Mouse (Mus musculus) intestine, embryonic 15.5 days (tissue): ENCODE data around the gene Olfr315. TPM values are rescaled to one million over a fixed set of nuclear protein-coding genes. Genes with fewer than 3 reads are reported as not detected.
"Not testable (repeated sequence)": the region's sequence is repeated elsewhere in the genome, so short reads cannot be mapped to it uniquely, and the experiment has no call there.

ENCODE experiments used
- ATAC-seq: fragments of 200-750 bp; cut with Nextera tagmentation; 2 replicates; pipeline ENCODE4 v1.8.0; 2017; ENCODE audit warnings: moderate TSS enrichment, moderate library complexity
- H3K27ac ChIP-seq: fragments of 300-500 bp; sonication (generic); 2 replicates; pipeline ENCODE4 v1.5.1; 2015; ENCODE audit warnings: mild to moderate bottlenecking, inconsistent platforms
- H3K27me3 ChIP-seq: fragments of 300-500 bp; sonication (generic); replicated peaks from 2 replicates; pipeline ENCODE4 v1.6.1; 2015; ENCODE audit warnings: inconsistent platforms
- H3K36me3 ChIP-seq: fragments of 300-500 bp; sonication (generic); 2 replicates; pipeline ENCODE4 v1.6.1; 2015; ENCODE audit warnings: inconsistent platforms
- H3K4me1 ChIP-seq: fragments of 300-500 bp; sonication (generic); replicated peaks from 2 replicates; pipeline ENCODE4 v1.6.1; 2015; ENCODE audit warnings: inconsistent platforms
- H3K4me2 ChIP-seq: fragments of 300-500 bp; sonication (generic); replicated peaks from 2 replicates; pipeline ENCODE4 v1.6.1; 2015; ENCODE audit warnings: mild to moderate bottlenecking, inconsistent platforms
- H3K4me3 ChIP-seq: fragments of 300-500 bp; sonication (generic); replicated peaks from 2 replicates; pipeline ENCODE4 v1.5.1; 2015; ENCODE audit warnings: inconsistent platforms
- H3K9ac ChIP-seq: fragments of 300-500 bp; sonication (generic); 2 replicates; pipeline ENCODE4 v1.6.1; 2015; ENCODE audit warnings: inconsistent platforms
- H3K9me3 ChIP-seq: fragments of 300-500 bp; sonication (generic); 2 replicates; pipeline ENCODE4 v1.6.1; 2016; ENCODE audit warnings: inconsistent platforms
- WGBS: fragments of 180-500 bp; shearing (Covaris S2); methylation state at CpG from one replicate; pipeline ENCODE4 v1.1.7; 2015; 5-methylcytosine and 5-hydroxymethylcytosine counted together
- polyA plus RNA-seq: library from polyadenylated mRNA; unstranded; fragments of >200 nt; fragmentation: Nextera tagmentation; extraction: Ambion mirVana; gene quantifications from 2 replicates; pipeline ENCODE4 v1.2.1, GENCODE M21; 2015

Olfr315 gene
- polyA plus RNA-seq, 1 experiment from 2014 or later: not detected

- Histone ChIP-seq H3K4me3 (no peak overlapping the region), H3K9ac (no peak overlapping the region), H3K36me3 (no peaks in the 10 kb centered on the region), H3K4me1 (no peaks in the 10 kb centered on the region), H3K27me3 (no peaks in the 10 kb centered on the region), H3K9me3 (no peaks in the 10 kb centered on the region), H3K27ac (no peak overlapping the region), H3K4me2 (no peak overlapping the region)
- WGBS: 38% methylated on average over 2 of the region's 2 CpGs
- no peak for ATAC-seq
These were observed 17.1 kb downstream of the Olfr315 start for GRCm38 (mm10) chr11:58790053-58790452.

- H3K4me3 ChIP-seq: no peak overlapping the region
- H3K27ac ChIP-seq: no peak overlapping the region
- WGBS: 79% methylated on average over 6 of the region's 6 CpGs
- no peaks in the 10 kb centered on the region for H3K36me3 ChIP-seq
- H3K4me1 ChIP-seq: no peaks in the 10 kb centered on the region
- H3K27me3 ChIP-seq: no peaks in the 10 kb centered on the region
- H3K9ac ChIP-seq: no peak overlapping the region
- H3K9me3 ChIP-seq: no peaks in the 10 kb centered on the region
- no peak for ATAC-seq
- H3K4me2 ChIP-seq: no peak overlapping the region
These were observed 17.7 kb downstream of the Olfr315 start for GRCm38 (mm10) chr11:58790646-58791045.

GRCm38 (mm10) chr11:58795856-58796255, 22.9 kb downstream of the Olfr315 start:
- Histone ChIP-seq H3K4me1 (no peaks in the 10 kb centered on the region), H3K9ac (no peak overlapping the region), H3K4me2 (no peak overlapping the region), H3K27me3 (no peaks in the 10 kb centered on the region), H3K27ac (no peak overlapping the region), H3K9me3 (no peaks in the 10 kb centered on the region), H3K4me3 (no peak overlapping the region), H3K36me3 (no peaks in the 10 kb centered on the region)
- WGBS: 78% methylated on average over 2 of the region's 2 CpGs
- ATAC-seq: no peak

- Histone ChIP-seq H3K27ac (no peak overlapping the region), H3K9ac (no peak overlapping the region), H3K9me3 (no peaks in the 10 kb centered on the region), H3K27me3 (no peaks in the 10 kb centered on the region), H3K4me3 (no peak overlapping the region), H3K36me3 (no peaks in the 10 kb centered on the region), H3K4me2 (no peak overlapping the region), H3K4me1 (peaks cover 4% of the 10 kb centered on the region)
- ATAC-seq: no peak
- WGBS: 78% methylated on average over 7 of the region's 7 CpGs
These were observed 23.9 kb downstream of the Olfr315 start for GRCm38 (mm10) chr11:58796850-58797249.

- ATAC-seq: no peak
- H3K27me3 ChIP-seq: no peaks in the 10 kb centered on the region
- H3K9ac ChIP-seq: no peak overlapping the region
- peaks cover 12% of the 10 kb centered on the region for H3K4me1 ChIP-seq
- 68% methylated on average over 5 of the region's 5 CpGs for WGBS
- H3K4me3 ChIP-seq: no peak overlapping the region
- H3K4me2 ChIP-seq: no peak overlapping the region
- no peaks in the 10 kb centered on the region for H3K36me3 ChIP-seq
- H3K9me3 ChIP-seq: no peaks in the 10 kb centered on the region
- H3K27ac ChIP-seq: no peak overlapping the region
These were observed 26.8 kb downstream of the Olfr315 start for GRCm38 (mm10) chr11:58799747-58800146.

- no peak within 1 kb of the TSS; the same call in 1 of the 2 replicates for H3K9ac ChIP-seq
- whole genome bisulfite sequencing: 11% methylated on average over 14 of the region's 14 CpGs
- peak; percentile 84 for ATAC-seq
- peaks cover 12% of the 10 kb centered on the region for H3K4me1 ChIP-seq
- H3K4me3 ChIP-seq: peak within 1 kb of the TSS; percentile 10
- peak within 1 kb of the TSS; percentile 60; the same call in 1 of the 2 replicates for H3K27ac ChIP-seq
- H3K9me3 ChIP-seq: no peaks in the 10 kb centered on the region
- no peaks in the 10 kb centered on the region for H3K36me3 ChIP-seq
- no peaks in the 10 kb centered on the region for H3K27me3 ChIP-seq
- peak within 1 kb of the TSS; percentile 54 for H3K4me2 ChIP-seq
These were observed 28.7 kb downstream of the Olfr315 start, which contains the start of gene Fam183b for GRCm38 (mm10) chr11:58801558-58802228. Fam183b (minus strand) TSS chr11:58801960.

- Histone ChIP-seq H3K4me1 (peaks cover 12% of the 10 kb centered on the region), H3K27ac (0 out of 2 replicates have a peak overlapping the region, but pooled peaks have one; percentile 37), H3K36me3 (no peaks in the 10 kb centered on the region), H3K9me3 (no peaks in the 10 kb centered on the region), H3K27me3 (no peaks in the 10 kb centered on the region), H3K4me3 (no peak overlapping the region), H3K4me2 (no peak overlapping the region), H3K9ac (no peak overlapping the region)
- peak; percentile 73 for ATAC-seq
- WGBS: 39% methylated on average over 4 of the region's 4 CpGs
These were observed 30.9 kb downstream of the Olfr315 start for GRCm38 (mm10) chr11:58803871-58804270.

- Histone ChIP-seq H3K9me3 (no peaks in the 10 kb centered on the region), H3K4me2 (0 out of 2 replicates have a peak overlapping the region, but pooled peaks have one; percentile 28), H3K9ac (no peak overlapping the region), H3K4me3 (no peak overlapping the region), H3K36me3 (no peaks in the 10 kb centered on the region), H3K27me3 (no peaks in the 10 kb centered on the region), H3K27ac (peak overlapping the region; percentile 72), H3K4me1 (peaks cover 12% of the 10 kb centered on the region)
- ATAC-seq: peak; percentile 83
- 23% methylated on average over 2 of the region's 2 CpGs for WGBS
These were observed 31.4 kb downstream of the Olfr315 start for GRCm38 (mm10) chr11:58804393-58804792.

- 6% methylated on average over 1 of the region's 1 CpGs for WGBS
- no peaks in the 10 kb centered on the region for H3K27me3 ChIP-seq
- no peak overlapping the region for H3K4me3 ChIP-seq
- H3K9ac ChIP-seq: no peak overlapping the region
- no peaks in the 10 kb centered on the region for H3K36me3 ChIP-seq
- no peak overlapping the region for H3K4me2 ChIP-seq
- H3K4me1 ChIP-seq: no peaks in the 10 kb centered on the region
- H3K9me3 ChIP-seq: no peaks in the 10 kb centered on the region
- no peak overlapping the region for H3K27ac ChIP-seq
- no peak for ATAC-seq
These were observed 39.0 kb downstream of the Olfr315 start for GRCm38 (mm10) chr11:58812001-58812400.

GRCm38 (mm10) chr11:58814700-58815099, 41.7 kb downstream of the Olfr315 start, which contains the start of gene Olfr313:
Olfr313 (plus strand) TSS chr11:58815000.
- H3K27me3 ChIP-seq, H3K4me3 ChIP-seq, ATAC-seq, H3K9me3 ChIP-seq, H3K36me3 ChIP-seq, H3K27ac ChIP-seq, H3K4me2 ChIP-seq, H3K9ac ChIP-seq, H3K4me1 ChIP-seq: not testable (repeated sequence)
- 48% methylated on average over 1 of the region's 1 CpGs for WGBS

GRCm38 (mm10) chr11:58815676-58816075, 42.7 kb downstream of the Olfr315 start:
- H3K27me3 ChIP-seq: no peaks in the 10 kb centered on the region
- no peak overlapping the region for H3K4me2 ChIP-seq
- H3K4me3 ChIP-seq: no peak overlapping the region
- no peak overlapping the region for H3K9ac ChIP-seq
- H3K36me3 ChIP-seq: no peaks in the 10 kb centered on the region
- ATAC-seq: no peak
- H3K27ac ChIP-seq: no peak overlapping the region
- no peaks in the 10 kb centered on the region for H3K4me1 ChIP-seq
- WGBS: 63% methylated on average over 1 of the region's 1 CpGs
- no peaks in the 10 kb centered on the region for H3K9me3 ChIP-seq

GRCm38 (mm10) chr11:58828937-58829336, 55.9 kb downstream of the Olfr315 start, which contains the start of gene Olfr312:
Olfr312 (plus strand) TSS chr11:58829237.
- H3K36me3 ChIP-seq, H3K4me1 ChIP-seq, H3K4me3 ChIP-seq, H3K9ac ChIP-seq, ATAC-seq, H3K27me3 ChIP-seq, H3K27ac ChIP-seq, H3K4me2 ChIP-seq, H3K9me3 ChIP-seq: not testable (repeated sequence)

- Histone ChIP-seq H3K4me2 (no peak overlapping the region), H3K27ac (no peak overlapping the region), H3K27me3 (no peaks in the 10 kb centered on the region), H3K36me3 (no peaks in the 10 kb centered on the region), H3K9me3 (no peaks in the 10 kb centered on the region), H3K4me3 (no peak overlapping the region), H3K9ac (no peak overlapping the region), H3K4me1 (no peaks in the 10 kb centered on the region)
- no peak for ATAC-seq
- WGBS: 84% methylated on average over 3 of the region's 3 CpGs
These were observed 56.8 kb downstream of the Olfr315 start for GRCm38 (mm10) chr11:58829764-58830163.
